Mouse (Mus musculus) hindbrain, embryonic 15.5 days (tissue): Measurements from ENCODE around the gene Lekr1. TPM values are rescaled to one million over a fixed set of nuclear protein-coding genes. Genes with fewer than 3 reads are reported as not detected.

ENCODE experiments used
- ATAC-seq: fragments of 200-750 bp; cut with Nextera tagmentation; 2 replicates; pipeline ENCODE4 v1.8.0; 2017; ENCODE audit warnings: low read depth, moderate number of reproducible peaks, moderate TSS enrichment; ENCODE audit not compliant: low FRiP score
- H3K27ac ChIP-seq: fragments of 300-500 bp; sonication (generic); replicated peaks from 2 replicates; pipeline ENCODE4 v1.5.1; 2015; ENCODE audit warnings: mild to moderate bottlenecking, inconsistent platforms
- H3K27me3 ChIP-seq: fragments of 300-500 bp; sonication (generic); 2 replicates; pipeline ENCODE4 v1.6.1; 2015; ENCODE audit warnings: control low read depth, inconsistent platforms
- H3K36me3 ChIP-seq: fragments of 300-500 bp; sonication (generic); 2 replicates; pipeline ENCODE4 v1.6.1; 2015; ENCODE audit warnings: control low read depth, inconsistent platforms
- H3K4me1 ChIP-seq: fragments of 300-500 bp; sonication (generic); replicated peaks from 2 replicates; pipeline ENCODE4 v1.6.1; 2015; ENCODE audit warnings: control low read depth, inconsistent platforms
- H3K4me2 ChIP-seq: fragments of 300-500 bp; sonication (generic); 2 replicates; pipeline ENCODE4 v1.6.1; 2015; ENCODE audit warnings: moderate library complexity, mild to moderate bottlenecking, inconsistent platforms
- H3K4me3 ChIP-seq: fragments of 300-500 bp; sonication (generic); 2 replicates; pipeline ENCODE4 v1.5.1; 2015; ENCODE audit warnings: mild to moderate bottlenecking, inconsistent platforms
- H3K9ac ChIP-seq: fragments of 300-500 bp; sonication (generic); 2 replicates; pipeline ENCODE4 v1.6.1; 2015; ENCODE audit warnings: inconsistent platforms
- H3K9me3 ChIP-seq: fragments of 300-500 bp; sonication (generic); 2 replicates; pipeline ENCODE4 v1.6.1; 2016; ENCODE audit warnings: control low read depth, inconsistent platforms
- WGBS: fragments of 180-500 bp; shearing (Covaris S2); methylation state at CpG from one replicate; pipeline ENCODE4 v1.1.7; 2015; 5-methylcytosine and 5-hydroxymethylcytosine counted together
- polyA plus RNA-seq: library from polyadenylated mRNA; unstranded; fragments of >200 nt; fragmentation: Nextera tagmentation; extraction: Ambion mirVana; gene quantifications from 2 replicates; pipeline ENCODE4 v1.2.1, GENCODE M21; 2015

Lekr1 gene
- polyA plus RNA-seq, 1 experiment from 2014 or later: 8.8 TPM

DNA sequence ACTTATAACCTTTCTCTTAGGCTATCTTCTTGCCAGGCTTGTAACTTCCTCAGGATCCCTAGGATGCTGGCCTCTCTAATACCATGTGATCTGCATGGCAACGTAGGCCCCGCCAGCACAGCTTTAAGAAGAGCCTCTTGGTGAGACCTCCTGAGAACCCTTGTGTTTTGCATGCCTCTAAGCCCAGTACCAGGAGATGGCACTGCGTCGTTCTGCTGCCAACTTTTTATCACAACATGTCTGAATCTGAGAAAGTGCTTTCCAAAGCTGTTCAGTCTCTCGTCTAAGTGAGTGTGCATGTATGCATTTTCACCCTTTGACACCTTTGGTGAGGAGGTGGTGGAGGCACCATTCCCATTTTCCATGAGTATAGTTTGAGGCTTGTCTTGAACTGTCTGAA is 116.2 kb downstream of the Lekr1 start:
- no peaks in the 10 kb centered on the region for H3K36me3 ChIP-seq
- no peak overlapping the region for H3K27ac ChIP-seq
- no peak for ATAC-seq
- H3K4me1 ChIP-seq: no peaks in the 10 kb centered on the region
- H3K4me2 ChIP-seq: no peak overlapping the region
- no peaks in the 10 kb centered on the region for H3K9me3 ChIP-seq
- WGBS: 81% methylated on average over 5 of the region's 5 CpGs
- H3K9ac ChIP-seq: no peak overlapping the region
- no peaks in the 10 kb centered on the region for H3K27me3 ChIP-seq
- no peak overlapping the region for H3K4me3 ChIP-seq

DNA sequence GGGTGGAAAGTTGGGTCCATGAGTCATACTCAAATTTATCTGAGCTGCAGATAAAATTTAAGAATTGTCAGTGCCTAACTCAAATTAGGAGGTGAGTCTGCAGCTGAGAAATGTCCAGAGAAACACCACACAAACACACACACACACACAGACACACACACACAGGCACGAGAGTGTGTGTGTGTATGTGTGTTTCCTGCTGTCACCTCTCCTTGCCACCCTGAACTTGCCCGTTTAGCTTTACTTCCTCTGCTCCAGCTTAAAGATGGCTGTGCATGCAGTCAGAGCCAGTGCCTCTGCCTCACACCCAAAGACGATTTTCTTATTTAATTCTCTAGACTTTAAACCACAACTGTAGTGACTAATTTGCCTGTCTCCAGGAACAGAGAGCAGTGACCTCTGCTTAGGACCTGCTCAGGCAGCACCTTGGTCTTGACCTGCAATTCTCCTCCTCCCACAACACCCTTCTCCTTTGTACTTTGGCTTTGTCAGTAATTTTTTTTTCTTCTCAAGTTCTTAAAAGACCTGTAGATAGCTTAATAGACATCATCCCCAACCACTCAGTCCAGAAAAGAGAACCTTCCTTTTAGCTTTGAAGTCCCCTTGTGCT is 124.2 kb downstream of the Lekr1 start:
- no peaks in the 10 kb centered on the region for H3K36me3 ChIP-seq
- no peak overlapping the region for H3K4me2 ChIP-seq
- no peak for ATAC-seq
- no peaks in the 10 kb centered on the region for H3K27me3 ChIP-seq
- no peak overlapping the region for H3K27ac ChIP-seq
- no peaks in the 10 kb centered on the region for H3K4me1 ChIP-seq
- H3K9me3 ChIP-seq: no peaks in the 10 kb centered on the region
- 75% methylated on average over 3 of the region's 3 CpGs for WGBS
- no peak overlapping the region for H3K4me3 ChIP-seq
- no peak overlapping the region for H3K9ac ChIP-seq

- no peak for ATAC-seq
- Histone ChIP-seq H3K36me3 (no peaks in the 10 kb centered on the region), H3K27ac (no peak overlapping the region), H3K4me1 (no peaks in the 10 kb centered on the region), H3K9me3 (no peaks in the 10 kb centered on the region), H3K4me3 (no peak overlapping the region), H3K9ac (no peak overlapping the region), H3K4me2 (no peak overlapping the region), H3K27me3 (no peaks in the 10 kb centered on the region)
- WGBS: 88% methylated on average over 4 of the region's 4 CpGs
Observed at GRCm38 (mm10) chr3:65793561-65793960, 127.5 kb downstream of the Lekr1 start.

DNA sequence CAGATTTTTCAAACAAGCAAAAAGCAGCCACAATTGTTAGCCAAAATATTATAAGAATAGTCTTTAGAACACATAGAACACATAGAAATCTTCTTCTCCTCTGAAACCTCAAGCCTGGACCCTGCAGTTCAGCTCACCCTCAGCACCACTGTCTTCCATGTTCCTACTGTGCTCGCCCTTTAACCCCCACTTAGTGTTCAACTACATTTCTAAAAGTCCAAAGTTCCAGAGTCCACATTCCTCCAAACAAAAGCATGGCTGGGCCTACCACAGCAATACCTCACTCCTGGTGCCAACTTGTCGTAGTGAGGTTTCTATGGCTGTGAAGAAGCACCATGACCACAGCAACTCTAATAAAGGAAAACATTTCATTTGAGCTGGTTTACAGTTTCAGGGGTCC is 128.7 kb downstream of the Lekr1 start:
- 77% methylated on average over 2 of the region's 2 CpGs for WGBS
- Histone ChIP-seq H3K4me2 (no peak overlapping the region), H3K9ac (no peak overlapping the region), H3K36me3 (no peaks in the 10 kb centered on the region), H3K27ac (no peak overlapping the region), H3K4me1 (no peaks in the 10 kb centered on the region), H3K4me3 (no peak overlapping the region), H3K27me3 (no peaks in the 10 kb centered on the region), H3K9me3 (no peaks in the 10 kb centered on the region)
- ATAC-seq: no peak

GRCm38 (mm10) chr3:65797345-65798137 is 131.5 kb downstream of the Lekr1 start:
- H3K4me1 ChIP-seq: no peaks in the 10 kb centered on the region
- H3K27ac ChIP-seq: no peak overlapping the region
- H3K27me3 ChIP-seq: no peaks in the 10 kb centered on the region
- no peak for ATAC-seq
- H3K4me3 ChIP-seq: no peak overlapping the region
- H3K36me3 ChIP-seq: no peaks in the 10 kb centered on the region
- H3K4me2 ChIP-seq: no peak overlapping the region
- no peaks in the 10 kb centered on the region for H3K9me3 ChIP-seq
- H3K9ac ChIP-seq: no peak overlapping the region
- 93% methylated on average over 5 of the region's 5 CpGs for WGBS

DNA sequence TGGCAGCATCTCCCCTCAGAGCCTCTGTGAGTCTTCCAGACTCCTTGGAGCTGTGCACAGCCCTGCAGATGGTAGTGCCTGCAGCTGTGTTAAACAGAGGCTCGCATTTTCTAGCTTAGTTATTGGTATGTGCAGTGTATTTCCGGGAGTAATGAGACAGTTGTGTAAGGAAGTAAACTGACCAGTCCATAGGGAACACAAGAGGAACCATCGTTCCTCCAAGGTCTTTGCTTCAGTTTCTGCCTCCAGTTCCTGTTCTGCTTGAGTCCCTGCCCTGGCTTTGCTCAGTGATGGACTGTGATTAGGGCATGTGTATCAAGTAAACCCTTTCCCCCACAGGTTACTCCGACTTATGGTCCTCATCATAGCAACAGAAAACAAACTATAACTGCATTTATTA is 134.9 kb downstream of the Lekr1 start:
- ATAC-seq: no peak
- Histone ChIP-seq H3K27ac (no peak overlapping the region), H3K36me3 (no peaks in the 10 kb centered on the region), H3K27me3 (no peaks in the 10 kb centered on the region), H3K4me3 (no peak overlapping the region), H3K9ac (no peak overlapping the region), H3K4me1 (no peaks in the 10 kb centered on the region), H3K9me3 (no peaks in the 10 kb centered on the region), H3K4me2 (no peak overlapping the region)
- 85% methylated on average over 4 of the region's 4 CpGs for WGBS

- ATAC-seq: no peak
- H3K4me2 ChIP-seq: no peak overlapping the region
- no peaks in the 10 kb centered on the region for H3K4me1 ChIP-seq
- no peaks in the 10 kb centered on the region for H3K36me3 ChIP-seq
- H3K27me3 ChIP-seq: no peaks in the 10 kb centered on the region
- no peak overlapping the region for H3K4me3 ChIP-seq
- H3K9me3 ChIP-seq: no peaks in the 10 kb centered on the region
- 80% methylated on average over 5 of the region's 5 CpGs for WGBS
- no peak overlapping the region for H3K27ac ChIP-seq
- no peak overlapping the region for H3K9ac ChIP-seq
Observed at GRCm38 (mm10) chr3:65802185-65802584, 136.2 kb downstream of the Lekr1 start.

DNA sequence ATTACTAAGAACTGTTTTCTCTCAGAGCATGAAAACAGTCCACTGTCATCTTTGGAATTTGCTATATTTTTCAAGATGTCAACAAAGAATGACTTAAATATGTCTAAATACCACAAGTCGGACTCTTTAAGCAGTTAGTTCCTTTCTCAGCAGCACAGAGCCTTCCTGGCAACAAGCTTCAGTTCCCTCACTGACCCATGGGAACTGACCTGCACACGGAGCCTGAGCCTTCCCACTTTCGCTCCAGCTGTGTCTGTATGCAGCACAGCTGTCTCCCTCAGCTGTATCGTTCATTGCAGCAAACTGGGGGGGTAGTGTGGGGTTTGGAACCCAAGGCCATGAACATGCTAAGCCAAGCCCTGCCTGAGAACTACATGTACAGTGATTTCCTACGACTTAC is 136.8 kb downstream of the Lekr1 start:
- H3K4me3 ChIP-seq: no peak overlapping the region
- H3K27me3 ChIP-seq: no peaks in the 10 kb centered on the region
- 66% methylated on average over 5 of the region's 5 CpGs for WGBS
- no peak for ATAC-seq
- no peaks in the 10 kb centered on the region for H3K36me3 ChIP-seq
- no peaks in the 10 kb centered on the region for H3K4me1 ChIP-seq
- no peaks in the 10 kb centered on the region for H3K9me3 ChIP-seq
- no peak overlapping the region for H3K4me2 ChIP-seq
- H3K27ac ChIP-seq: no peak overlapping the region
- no peak overlapping the region for H3K9ac ChIP-seq

DNA sequence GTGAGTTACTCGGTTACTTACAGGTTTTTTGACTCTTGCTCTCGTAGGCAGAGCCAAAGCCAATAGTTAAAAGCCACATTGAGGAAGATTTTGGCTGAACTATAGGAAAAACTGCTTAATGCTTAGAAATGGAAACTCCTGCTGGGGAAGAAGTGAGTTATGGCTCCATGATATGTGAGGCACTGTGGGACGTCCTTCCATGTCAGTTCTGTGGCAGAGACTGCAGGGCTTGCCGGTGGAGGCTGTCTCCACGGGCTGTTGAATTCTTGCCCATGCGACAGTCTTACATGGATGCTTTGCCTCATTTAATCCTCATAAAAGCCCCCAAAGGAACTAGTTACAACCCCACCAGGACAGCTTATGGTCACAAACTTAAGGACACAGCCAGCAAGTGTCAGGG is 148.9 kb downstream of the Lekr1 start:
- H3K4me3 ChIP-seq: no peak overlapping the region
- 59% methylated on average over 6 of the region's 6 CpGs for WGBS
- no peak for ATAC-seq
- H3K4me2 ChIP-seq: no peak overlapping the region
- no peak overlapping the region for H3K27ac ChIP-seq
- no peak overlapping the region for H3K9ac ChIP-seq
- no peaks in the 10 kb centered on the region for H3K27me3 ChIP-seq
- H3K9me3 ChIP-seq: no peaks in the 10 kb centered on the region
- H3K4me1 ChIP-seq: no peaks in the 10 kb centered on the region
- H3K36me3 ChIP-seq: no peaks in the 10 kb centered on the region

DNA sequence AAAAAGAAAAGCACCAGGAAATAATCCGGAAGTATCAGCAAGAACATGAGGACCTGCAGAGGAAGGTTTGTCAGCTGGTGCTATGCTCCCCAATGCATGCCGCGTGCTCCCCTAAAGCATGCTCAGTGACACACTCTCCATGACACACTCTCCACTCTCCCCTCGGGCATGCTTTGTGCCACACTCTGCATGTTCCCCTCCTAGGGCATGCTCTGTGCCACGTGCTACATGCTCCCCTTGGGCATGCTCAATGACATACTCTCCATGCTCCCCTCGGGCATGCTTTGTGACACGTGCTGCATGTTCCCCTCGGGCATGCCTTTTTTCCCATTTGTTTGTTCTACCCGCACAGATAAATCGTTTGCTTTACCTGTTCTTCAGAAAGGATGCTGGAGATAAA is 150.0 kb downstream of the Lekr1 start:
- WGBS: 76% methylated on average over 10 of the region's 10 CpGs
- H3K36me3 ChIP-seq: no peaks in the 10 kb centered on the region
- H3K9me3 ChIP-seq: no peaks in the 10 kb centered on the region
- no peak overlapping the region for H3K4me3 ChIP-seq
- H3K27ac ChIP-seq: no peak overlapping the region
- H3K4me1 ChIP-seq: no peaks in the 10 kb centered on the region
- no peak overlapping the region for H3K9ac ChIP-seq
- no peaks in the 10 kb centered on the region for H3K27me3 ChIP-seq
- no peak for ATAC-seq
- no peak overlapping the region for H3K4me2 ChIP-seq

DNA sequence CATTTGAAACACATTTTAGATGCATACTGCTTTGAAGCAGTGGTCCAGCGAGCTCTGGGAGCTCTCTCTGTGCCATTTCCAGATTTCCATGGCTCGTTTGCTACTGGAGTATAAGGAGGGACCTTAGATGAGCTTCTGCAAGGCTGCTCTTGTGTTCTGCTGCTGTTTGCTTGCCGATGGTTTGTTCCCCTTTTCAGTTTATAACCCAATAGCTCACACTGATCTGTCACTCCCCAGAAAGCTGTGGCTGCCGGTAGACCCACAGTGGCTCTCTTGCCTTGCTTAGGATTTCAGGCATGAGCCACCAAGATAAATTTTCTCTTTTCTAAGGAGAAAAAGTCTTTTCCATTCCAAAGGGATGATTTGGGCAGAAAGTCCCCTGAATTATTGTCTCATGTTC is 152.6 kb downstream of the Lekr1 start:
- Histone ChIP-seq H3K27me3 (no peaks in the 10 kb centered on the region), H3K4me2 (no peak overlapping the region), H3K4me3 (no peak overlapping the region), H3K27ac (no peak overlapping the region), H3K4me1 (no peaks in the 10 kb centered on the region), H3K36me3 (no peaks in the 10 kb centered on the region), H3K9me3 (no peaks in the 10 kb centered on the region), H3K9ac (no peak overlapping the region)
- no peak for ATAC-seq
- WGBS: 87% methylated on average over 4 of the region's 4 CpGs

DNA sequence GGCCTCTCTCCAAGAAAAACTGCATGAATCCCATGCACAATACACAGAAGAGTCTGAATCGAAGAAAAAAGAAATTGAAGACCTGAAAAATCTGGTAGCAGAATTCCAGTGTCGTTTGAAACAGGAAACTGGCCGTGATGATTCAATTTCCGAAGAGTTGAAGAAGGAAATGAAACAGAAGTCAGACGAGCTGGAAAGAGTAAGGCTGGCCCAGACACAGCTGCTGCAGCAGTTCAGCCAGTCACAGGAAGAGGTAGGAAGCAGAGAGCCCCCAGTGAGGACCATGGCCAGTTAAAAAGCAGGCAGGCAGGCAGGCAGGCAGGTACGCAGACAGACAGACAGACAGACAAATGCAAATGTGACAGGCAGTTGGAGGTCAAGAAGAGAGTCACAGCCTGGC is 153.8 kb downstream of the Lekr1 start:
- 73% methylated on average over 6 of the region's 6 CpGs for WGBS

GRCm38 (mm10) chr3:65824886-65825285 is 158.9 kb downstream of the Lekr1 start:
- Histone ChIP-seq H3K4me3 (no peak overlapping the region), H3K9me3 (no peaks in the 10 kb centered on the region), H3K4me1 (peaks cover 7% of the 10 kb centered on the region), H3K27me3 (no peaks in the 10 kb centered on the region), H3K9ac (no peak overlapping the region), H3K36me3 (no peaks in the 10 kb centered on the region), H3K27ac (no peak overlapping the region), H3K4me2 (no peak overlapping the region)
- WGBS: 71% methylated on average over 3 of the region's 3 CpGs
- no peak for ATAC-seq

More for the DNA sequence above, 153.8 kb downstream of the Lekr1 start:
- Histone ChIP-seq H3K4me2 (no peak overlapping the region), H3K27me3 (no peaks in the 10 kb centered on the region), H3K4me1 (no peaks in the 10 kb centered on the region), H3K9ac (no peak overlapping the region), H3K4me3 (no peak overlapping the region), H3K27ac (no peak overlapping the region), H3K36me3 (no peaks in the 10 kb centered on the region), H3K9me3 (no peaks in the 10 kb centered on the region)
- no peak for ATAC-seq
